Mouse (Mus musculus): Measurements from ENCODE around the gene Ncoa3. TPM values are rescaled to one million over a fixed set of nuclear protein-coding genes. Genes with fewer than 3 reads are reported as not detected.

Gene Ncoa3
- polyA plus RNA-seq, 1 experiment from 2014 or later, result 14.6 TPM

DNA sequence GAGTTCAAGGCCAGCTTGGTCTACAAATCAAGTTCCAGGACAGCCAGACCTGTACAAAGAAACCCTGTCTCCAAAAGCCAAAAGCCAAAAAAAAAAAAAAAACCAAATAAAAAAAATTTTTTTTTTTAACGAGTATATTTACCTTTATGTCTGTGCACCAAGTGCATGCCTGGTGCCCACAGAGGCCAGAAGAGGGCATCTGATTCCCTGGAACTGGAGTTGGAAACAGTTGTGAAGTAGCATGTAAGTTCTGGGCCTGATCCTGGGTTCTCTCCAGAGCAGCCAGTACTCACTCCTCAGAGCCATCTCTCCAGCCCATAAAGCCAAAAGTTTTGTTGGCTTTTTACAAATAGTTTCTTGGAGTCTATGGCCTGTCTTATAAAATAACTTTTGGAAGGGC is 10.6 kb downstream of the Ncoa3 start:
- Histone ChIP-seq H3K9ac (ENCODE audit: low read depth, low read length) (no peak overlapping the region), H3K27me3 (ENCODE audit: insufficient read depth, low read length) (no peaks in the 10 kb centered on the region), H3K9me3 (replicated peaks; ENCODE audit: low read length) (no peaks in the 10 kb centered on the region), H3K4me1 (replicated peaks; ENCODE audit: insufficient read depth, low read length) (peaks cover 13% of the 10 kb centered on the region), H3K4me3 (replicated peaks; ENCODE audit: low read depth, low read length) (no peak overlapping the region), H3K36me3 (ENCODE audit: insufficient read depth, low read length) (no peaks in the 10 kb centered on the region), H3K27ac (no peak overlapping the region), H3K4me2 (ENCODE audit: low read length) (no peak overlapping the region)
- 44% methylated on average over 1 of the region's 1 CpGs for WGBS
- DNase-seq (ENCODE audit: low spot score), result no peak
- peak; percentile 56 for TF ChIP-seq CTCF (IDR thresholded peaks at IDR 0.05; ENCODE audit: low read depth)
- no peak for ATAC-seq (replicated peaks; ENCODE audit: low FRiP score, low read depth)

DNA sequence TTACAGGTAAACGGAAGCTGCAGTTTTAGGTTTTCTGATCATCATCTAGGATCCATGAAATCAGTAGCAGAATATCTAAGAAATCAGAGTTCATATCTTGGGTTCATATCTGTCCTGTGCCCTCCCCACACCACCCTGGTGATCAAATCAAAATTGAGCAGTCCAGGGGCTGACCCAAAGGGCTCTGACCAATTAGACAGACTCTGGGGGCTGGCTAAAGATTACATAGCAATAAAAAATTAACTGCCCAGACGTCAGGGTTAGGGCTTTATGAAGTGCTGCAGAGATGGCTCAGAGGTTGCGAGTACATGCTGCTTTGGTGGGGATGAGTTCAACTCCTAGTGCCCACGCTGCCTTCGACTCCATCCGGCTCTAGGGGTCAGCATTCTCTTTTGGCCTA is 14.6 kb downstream of the Ncoa3 start:
- 58% methylated on average over 6 of the region's 6 CpGs for WGBS
- ATAC-seq (replicated peaks; ENCODE audit: low FRiP score, low read depth) (no peak; the same call in 1 of the 2 replicates), DNase-seq (ENCODE audit: low spot score) (no peak)
- no peak overlapping the region for H3K4me2 ChIP-seq (ENCODE audit: low read length)
- no peak overlapping the region for H3K9ac ChIP-seq (ENCODE audit: low read depth, low read length)
- no peak for TF ChIP-seq CTCF (IDR thresholded peaks at IDR 0.05; ENCODE audit: low read depth)
- H3K4me3 ChIP-seq (replicated peaks; ENCODE audit: low read depth, low read length), result no peak overlapping the region
- peaks cover 18% of the 10 kb centered on the region for H3K4me1 ChIP-seq (replicated peaks; ENCODE audit: insufficient read depth, low read length)
- no peaks in the 10 kb centered on the region for H3K36me3 ChIP-seq (ENCODE audit: insufficient read depth, low read length)
- no peak overlapping the region for H3K27ac ChIP-seq
- H3K9me3 ChIP-seq (replicated peaks; ENCODE audit: low read length), result no peaks in the 10 kb centered on the region
- H3K27me3 ChIP-seq (ENCODE audit: insufficient read depth, low read length), result no peaks in the 10 kb centered on the region

DNA sequence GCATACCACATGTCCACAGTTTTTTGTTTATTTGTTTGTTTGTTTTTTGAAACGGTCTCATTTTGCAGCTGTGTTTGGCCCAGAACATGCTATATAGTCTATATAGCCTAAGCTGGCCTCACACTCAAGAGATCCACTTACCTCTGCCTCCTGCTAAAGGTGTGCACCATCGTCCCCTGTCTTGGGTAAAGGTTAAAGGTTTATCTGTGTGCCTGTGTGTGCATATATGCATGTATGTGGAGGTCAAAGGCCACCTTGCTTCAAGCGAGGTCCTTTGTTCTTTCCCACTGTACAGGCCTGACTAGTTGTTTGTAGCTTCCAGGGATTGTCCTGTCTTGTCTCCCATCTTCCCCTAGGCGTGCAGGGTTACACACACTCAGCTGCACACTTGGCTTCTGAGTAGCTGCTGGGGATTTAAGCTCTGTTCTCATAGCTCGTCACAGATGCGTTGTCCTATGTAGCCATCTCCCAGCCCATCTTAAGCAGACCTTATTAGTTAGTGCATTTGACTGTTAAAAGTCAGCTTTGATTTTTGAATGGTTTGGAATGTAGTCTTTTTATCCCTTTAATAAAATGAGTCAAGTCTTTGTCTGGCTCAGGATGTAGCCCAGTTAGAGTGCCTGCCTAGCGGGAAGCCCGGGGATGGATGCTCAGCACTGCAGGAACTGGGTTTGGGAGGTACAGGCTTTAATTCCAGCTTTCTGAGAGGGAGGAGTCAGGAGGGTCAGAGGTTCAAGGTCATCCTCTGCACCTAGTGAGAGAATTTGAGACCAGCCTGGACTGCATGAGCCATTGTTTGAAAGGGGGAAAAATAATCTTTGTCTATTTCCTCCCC is 16.3 kb downstream of the Ncoa3 start:
- 0 out of 2 replicates have a peak, but pooled peaks cover 3% of the 10 kb centered on the region for H3K36me3 ChIP-seq (ENCODE audit: insufficient read depth, low read length)
- ATAC-seq (replicated peaks; ENCODE audit: low FRiP score, low read depth) (no peak; the same call in 1 of the 2 replicates), DNase-seq (ENCODE audit: low spot score) (no peak)
- H3K4me1 ChIP-seq (replicated peaks; ENCODE audit: insufficient read depth, low read length), result peaks cover 24% of the 10 kb centered on the region
- peak overlapping the region; percentile 54; the same call in 1 of the 2 replicates for H3K27ac ChIP-seq
- no peak overlapping the region for H3K4me2 ChIP-seq (ENCODE audit: low read length)
- H3K9ac ChIP-seq (ENCODE audit: low read depth, low read length), result no peak overlapping the region
- WGBS, result 54% methylated on average over 8 of the region's 8 CpGs
- H3K27me3 ChIP-seq (ENCODE audit: insufficient read depth, low read length), result no peaks in the 10 kb centered on the region
- no peak overlapping the region for H3K4me3 ChIP-seq (replicated peaks; ENCODE audit: low read depth, low read length)
- no peaks in the 10 kb centered on the region for H3K9me3 ChIP-seq (replicated peaks; ENCODE audit: low read length)
- TF ChIP-seq CTCF (IDR thresholded peaks at IDR 0.05; ENCODE audit: low read depth), result no peak

GRCm38 (mm10) chr2:166009393-166009947 is 17.0 kb downstream of the Ncoa3 start:
- TF ChIP-seq CTCF (IDR thresholded peaks at IDR 0.05; ENCODE audit: low read depth), result no peak
- ATAC-seq (replicated peaks; ENCODE audit: low FRiP score, low read depth), result no peak
- H3K4me1 ChIP-seq (replicated peaks; ENCODE audit: insufficient read depth, low read length), result peaks cover 24% of the 10 kb centered on the region
- H3K27me3 ChIP-seq (ENCODE audit: insufficient read depth, low read length), result no peaks in the 10 kb centered on the region
- no peak overlapping the region for H3K4me2 ChIP-seq (ENCODE audit: low read length)
- 61% methylated on average over 3 of the region's 3 CpGs for WGBS
- H3K9me3 ChIP-seq (replicated peaks; ENCODE audit: low read length), result no peaks in the 10 kb centered on the region
- H3K9ac ChIP-seq (ENCODE audit: low read depth, low read length), result no peak overlapping the region
- H3K4me3 ChIP-seq (replicated peaks; ENCODE audit: low read depth, low read length), result no peak overlapping the region
- peak overlapping the region; percentile 54; the same call in 1 of the 2 replicates for H3K27ac ChIP-seq
- 0 out of 2 replicates have a peak, but pooled peaks cover 3% of the 10 kb centered on the region for H3K36me3 ChIP-seq (ENCODE audit: insufficient read depth, low read length)
- no peak for DNase-seq (ENCODE audit: low spot score)

DNA sequence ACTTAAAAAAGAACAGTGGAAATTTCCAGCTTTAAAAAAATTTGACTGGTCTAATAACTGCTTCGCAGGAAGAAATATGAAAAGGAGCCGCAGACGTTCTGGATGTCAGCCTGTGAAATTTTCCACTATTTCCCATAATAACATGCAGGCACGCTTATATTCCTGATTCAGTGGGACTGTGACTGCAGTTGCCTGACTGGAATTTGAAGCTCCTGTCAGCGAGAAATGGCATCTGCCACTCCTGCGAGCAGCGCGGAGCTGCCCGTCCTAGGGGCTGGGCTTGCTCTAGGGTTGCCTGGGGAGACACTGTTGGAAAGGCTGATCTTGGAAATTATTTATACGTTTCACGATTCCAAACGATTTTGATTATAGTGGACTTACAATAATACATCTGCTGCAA is 17.9 kb downstream of the Ncoa3 start:
- H3K4me3 ChIP-seq (replicated peaks; ENCODE audit: low read depth, low read length), result no peak overlapping the region
- no peaks in the 10 kb centered on the region for H3K9me3 ChIP-seq (replicated peaks; ENCODE audit: low read length)
- 62% methylated on average over 12 of the region's 12 CpGs for WGBS
- H3K4me2 ChIP-seq (ENCODE audit: low read length), result no peak overlapping the region
- no peaks in the 10 kb centered on the region for H3K27me3 ChIP-seq (ENCODE audit: insufficient read depth, low read length)
- no peak for TF ChIP-seq CTCF (IDR thresholded peaks at IDR 0.05; ENCODE audit: low read depth)
- peaks cover 24% of the 10 kb centered on the region for H3K4me1 ChIP-seq (replicated peaks; ENCODE audit: insufficient read depth, low read length)
- ATAC-seq (replicated peaks; ENCODE audit: low FRiP score, low read depth), result no peak
- H3K27ac ChIP-seq, result no peak overlapping the region
- no peak overlapping the region for H3K9ac ChIP-seq (ENCODE audit: low read depth, low read length)
- 0 out of 2 replicates have a peak, but pooled peaks cover 3% of the 10 kb centered on the region for H3K36me3 ChIP-seq (ENCODE audit: insufficient read depth, low read length)
- DNase-seq (ENCODE audit: low spot score), result no peak

DNA sequence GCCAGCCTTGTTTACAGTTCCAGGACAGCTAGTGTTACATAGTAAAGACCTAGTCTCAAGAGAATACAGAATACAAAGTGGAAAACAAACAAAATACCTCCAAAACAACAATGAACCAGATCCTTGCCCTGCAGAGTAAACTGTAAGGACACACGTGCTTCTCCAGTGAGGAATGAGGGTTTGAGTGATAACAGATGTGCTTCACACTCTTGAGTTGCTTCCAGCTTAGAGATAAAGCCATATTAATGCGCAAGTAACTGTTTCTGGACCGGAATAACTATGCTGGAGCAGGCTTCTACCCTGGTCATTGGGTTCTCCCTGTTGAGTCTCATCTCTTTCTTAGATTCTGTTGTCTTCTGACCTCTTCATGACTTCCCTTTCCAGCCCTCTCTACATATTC is 19.0 kb downstream of the Ncoa3 start:
- 63% methylated on average over 3 of the region's 3 CpGs for WGBS
- H3K4me3 ChIP-seq (replicated peaks; ENCODE audit: low read depth, low read length), result no peak overlapping the region
- TF ChIP-seq CTCF (IDR thresholded peaks at IDR 0.05; ENCODE audit: low read depth), result no peak
- ATAC-seq (replicated peaks; ENCODE audit: low FRiP score, low read depth) (no peak), DNase-seq (ENCODE audit: low spot score) (no peak)
- no peak overlapping the region for H3K4me2 ChIP-seq (ENCODE audit: low read length)
- H3K27ac ChIP-seq, result no peak overlapping the region
- peaks cover 24% of the 10 kb centered on the region for H3K4me1 ChIP-seq (replicated peaks; ENCODE audit: insufficient read depth, low read length)
- no peaks in the 10 kb centered on the region for H3K9me3 ChIP-seq (replicated peaks; ENCODE audit: low read length)
- H3K36me3 ChIP-seq (ENCODE audit: insufficient read depth, low read length), result 0 out of 2 replicates have a peak, but pooled peaks cover 3% of the 10 kb centered on the region
- H3K9ac ChIP-seq (ENCODE audit: low read depth, low read length), result no peak overlapping the region
- no peaks in the 10 kb centered on the region for H3K27me3 ChIP-seq (ENCODE audit: insufficient read depth, low read length)

Measured in kidney, postnatal 0 days (tissue).